In the genomic region with DNA sequence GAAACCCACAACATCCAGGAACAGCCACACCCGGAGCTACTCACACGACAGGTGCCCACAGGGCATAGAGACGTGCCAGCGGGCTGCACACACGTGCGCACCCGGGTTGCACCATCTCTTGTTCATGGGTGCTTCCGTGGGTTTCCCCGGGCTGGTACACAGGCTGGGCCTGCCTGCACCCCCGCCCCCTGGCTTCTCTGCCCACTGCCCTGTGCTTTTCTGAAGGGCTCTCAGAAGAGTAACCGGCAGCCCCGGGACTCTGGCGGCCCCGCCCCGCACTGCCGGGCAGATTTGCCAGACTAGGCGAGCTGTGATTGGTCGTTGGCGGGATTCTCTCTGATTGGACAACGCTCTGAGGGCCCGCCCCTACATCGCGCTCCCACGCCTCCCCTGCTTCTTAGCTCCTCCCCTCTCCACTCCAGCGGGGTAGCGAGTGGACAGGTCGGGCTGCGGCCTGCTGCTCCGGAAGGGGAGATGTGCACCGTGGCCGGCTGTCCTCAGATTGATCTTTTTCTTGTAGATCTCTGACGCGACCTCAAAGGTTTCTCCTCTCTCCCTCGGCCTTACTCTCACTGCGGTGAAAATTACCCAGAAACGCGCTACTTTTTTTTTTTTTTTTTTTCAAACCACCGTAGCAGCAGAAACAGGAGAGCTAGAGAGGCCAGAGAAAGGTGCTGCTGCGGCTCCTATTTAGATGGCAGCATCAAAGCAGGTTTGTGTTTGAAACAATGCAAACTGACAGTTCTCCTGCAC, we compare ENCODE assay signal across 8 mouse cellular contexts. TPM values are rescaled to one million over a fixed set of nuclear protein-coding genes. Genes with fewer than 3 reads are reported as not detected.
DNase-seq lines count a peak whose midpoint lies in the region; ATAC-seq lines count a peak whose summit lies in the region.

A gene (minus strand): TSS at position 66 of the 753 bp plus-strand sequence.

- peak; percentile 93 for DNase-seq in ES-CJ7 (ENCODE audit: low read depth, low spot score)
- DNase-seq in cerebellum, adult 11-12 months = peak; percentile 97
- peak; percentile 98 for DNase-seq in forebrain, embryonic 14.5 days (ENCODE audit: low spot score)
- DNase-seq in heart, postnatal 10 days = peak; percentile 95 to 96
- DNase-seq in kidney, postnatal 4 days = peak; percentile 94 to 96
- peak; percentile 96 for DNase-seq in neural tube, embryonic 11.5 days (ENCODE audit: low spot score)

- no peaks in the 10 kb centered on the region for H3K27me3 ChIP-seq in forebrain, embryonic 14.5 days (replicated peaks; ENCODE audit: control insufficient read depth, insufficient read depth, low read length)
- no peaks in the 10 kb centered on the region for H3K27me3 ChIP-seq in liver, embryonic 15.5 days
- H3K27me3 ChIP-seq in neural tube, embryonic 11.5 days (ENCODE audit: control insufficient read depth, insufficient read depth, low read length) = no peaks in the 10 kb centered on the region
- 0 out of 2 replicates have a peak, but pooled peaks cover 4% of the 10 kb centered on the region for H3K27me3 ChIP-seq in stomach, embryonic 16.5 days (ENCODE audit: control insufficient read depth, insufficient read depth, low read length)

- under 1% methylated on average over 38 of the region's 39 CpGs for WGBS in forebrain, embryonic 14.5 days
- under 1% methylated on average over 39 of the region's 39 CpGs for WGBS in liver, embryonic 15.5 days (ENCODE audit: insufficient replicate concordance)
- WGBS in neural tube, embryonic 11.5 days = under 1% methylated on average over 39 of the region's 39 CpGs
- WGBS in stomach, embryonic 16.5 days = under 1% methylated on average over 39 of the region's 39 CpGs

- no peaks in the 10 kb centered on the region for H3K36me3 ChIP-seq in forebrain, embryonic 14.5 days (ENCODE audit: control insufficient read depth, insufficient read depth, low read length)
- H3K36me3 ChIP-seq in liver, embryonic 15.5 days (replicated peaks) = no peaks in the 10 kb centered on the region
- no peaks in the 10 kb centered on the region for H3K36me3 ChIP-seq in neural tube, embryonic 11.5 days (ENCODE audit: control insufficient read depth, insufficient read depth, low read length)
- no peaks in the 10 kb centered on the region for H3K36me3 ChIP-seq in stomach, embryonic 16.5 days (ENCODE audit: control insufficient read depth, insufficient read depth, low read length)

- H3K27ac ChIP-seq in forebrain, embryonic 14.5 days (ENCODE audit: low read depth, low read length) = peak within 1 kb of the TSS; percentile 58
- peak within 1 kb of the TSS; percentile 69 for H3K27ac ChIP-seq in liver, embryonic 15.5 days (replicated peaks)
- H3K27ac ChIP-seq in neural tube, embryonic 11.5 days (ENCODE audit: low read depth, low read length) = no peak within 1 kb of the TSS
- H3K27ac ChIP-seq in stomach, embryonic 16.5 days (ENCODE audit: low read length) = peak within 1 kb of the TSS; percentile 76

- H3K4me2 ChIP-seq in forebrain, embryonic 14.5 days (ENCODE audit: low read length) = peak within 1 kb of the TSS; percentile 88
- H3K4me2 ChIP-seq in liver, embryonic 15.5 days = peak within 1 kb of the TSS; percentile 71
- peak within 1 kb of the TSS; percentile 89 for H3K4me2 ChIP-seq in neural tube, embryonic 11.5 days (ENCODE audit: low read depth)
- H3K4me2 ChIP-seq in stomach, embryonic 16.5 days (ENCODE audit: low read depth, low read length) = peak within 1 kb of the TSS; percentile 92

- H3K4me3 ChIP-seq in forebrain, embryonic 14.5 days (ENCODE audit: low read depth, low read length) = peak within 1 kb of the TSS; percentile 65
- H3K4me3 ChIP-seq in liver, embryonic 15.5 days (replicated peaks) = peak within 1 kb of the TSS; percentile 60
- H3K4me3 ChIP-seq in neural tube, embryonic 11.5 days (ENCODE audit: low read depth, low read length) = peak within 1 kb of the TSS; percentile 54
- H3K4me3 ChIP-seq in stomach, embryonic 16.5 days (replicated peaks; ENCODE audit: low read length) = peak within 1 kb of the TSS; percentile 65

- H3K4me1 ChIP-seq in forebrain, embryonic 14.5 days (ENCODE audit: control insufficient read depth, insufficient read depth, low read length) = peaks cover 15% of the 10 kb centered on the region
- peaks cover 15% of the 10 kb centered on the region for H3K4me1 ChIP-seq in liver, embryonic 15.5 days (replicated peaks)
- peaks cover 5% of the 10 kb centered on the region; the same call in 1 of the 2 replicates for H3K4me1 ChIP-seq in neural tube, embryonic 11.5 days (ENCODE audit: control insufficient read depth, insufficient read depth, low read length)
- H3K4me1 ChIP-seq in stomach, embryonic 16.5 days (ENCODE audit: control insufficient read depth, insufficient read depth, low read length) = peaks cover 6% of the 10 kb centered on the region; the same call in 1 of the 2 replicates

- ATAC-seq in forebrain, embryonic 14.5 days = peak; percentile 99
- ATAC-seq in liver, embryonic 15.5 days (ENCODE audit: insufficient read depth) = peak; percentile 94
- ATAC-seq in neural tube, embryonic 11.5 days (ENCODE audit: insufficient read depth, low FRiP score, low TSS enrichment) = peak; percentile 99
- peak; percentile 100 for ATAC-seq in stomach, embryonic 16.5 days (ENCODE audit: insufficient read depth, low FRiP score)

- intact Hi-C loops in heart, postnatal 10 days (cut with DNase I) = no loop called here

- no peaks in the 10 kb centered on the region for H3K9me3 ChIP-seq in forebrain, embryonic 14.5 days (replicated peaks; ENCODE audit: control insufficient read depth, low read length)
- H3K9me3 ChIP-seq in liver, embryonic 15.5 days (replicated peaks) = no peaks in the 10 kb centered on the region
- no peaks in the 10 kb centered on the region for H3K9me3 ChIP-seq in neural tube, embryonic 11.5 days (ENCODE audit: control insufficient read depth, low read length)
- no peaks in the 10 kb centered on the region; the same call in 1 of the 2 replicates for H3K9me3 ChIP-seq in stomach, embryonic 16.5 days (replicated peaks; ENCODE audit: control insufficient read depth, low read length)

- H3K9ac ChIP-seq in forebrain, embryonic 14.5 days (ENCODE audit: low read length) = peak within 1 kb of the TSS; percentile 73
- peak within 1 kb of the TSS; percentile 33 for H3K9ac ChIP-seq in liver, embryonic 15.5 days
- H3K9ac ChIP-seq in neural tube, embryonic 11.5 days (ENCODE audit: low read length) = peak within 1 kb of the TSS; percentile 51
- H3K9ac ChIP-seq in stomach, embryonic 16.5 days (ENCODE audit: low read length) = peak within 1 kb of the TSS; percentile 75

RNA-seq across cellular contexts. Expression of the gene that starts here (rescaled TPM):
- 10.3 and 10.6 TPM in 2 replicates for polyA plus RNA-seq in forebrain, embryonic 14.5 days (2014; fragmentation: Nextera tagmentation; extraction: Ambion mirVana)
- under 1 TPM; 0.19 to 0.27 TPM for total RNA-seq in heart, postnatal 10 days (2021)
- polyA plus RNA-seq in liver, embryonic 15.5 days (2015; fragmentation: Nextera tagmentation; extraction: Ambion mirVana) = 2.9 and 3.3 TPM in 2 replicates
- 3.9 and 5.1 TPM in 2 replicates for polyA plus RNA-seq in neural tube, embryonic 11.5 days (2014; fragmentation: Nextera tagmentation; extraction: Ambion mirVana)
- 1.7 and 2.2 TPM in 2 replicates for polyA plus RNA-seq in stomach, embryonic 16.5 days (2015; fragmentation: Nextera tagmentation; extraction: Ambion mirVana)

Comparison
In these comparisons a context has a peak if more than half of its experiments do, and no peak if none do; other contexts are left out.
1. Peak in DNase-seq in heart, postnatal 10 days; RNA of the gene not detected or under 1 TPM.